Mouse (Mus musculus): ENCODE results near the gene Nfam1. TPM values are rescaled to one million over a fixed set of nuclear protein-coding genes. Genes with fewer than 3 reads are reported as not detected.

The Nfam1 gene
- polyA plus RNA-seq, 1 experiment: not detected

DNA sequence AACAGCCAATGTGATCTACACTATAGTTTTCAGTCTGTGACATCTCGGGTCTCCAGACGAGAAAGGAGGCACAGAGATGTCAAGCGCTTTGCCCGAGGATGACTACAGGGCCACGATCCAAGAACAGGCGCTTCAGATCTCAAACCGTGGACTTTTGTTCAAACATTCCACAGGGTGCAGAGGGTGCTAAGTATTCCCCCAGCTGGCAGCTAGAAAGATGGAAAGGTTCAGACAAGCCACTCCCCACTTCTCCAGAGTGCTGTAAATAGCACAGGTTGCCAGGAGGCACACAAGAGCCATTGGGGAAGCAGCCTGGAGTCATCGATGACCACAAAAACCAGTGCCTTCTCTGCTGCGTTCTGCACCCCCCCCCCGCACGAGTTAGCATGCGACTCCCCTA lies 74.0 kb downstream of the Nfam1 start:
- TF ChIP-seq GATA1 (IDR thresholded peaks at IDR 0.05; ENCODE audit: low read length): no peak

GRCm38 (mm10) chr15:82958253-82958701 lies 74.8 kb downstream of the Nfam1 start:
- TF ChIP-seq GATA1 (IDR thresholded peaks at IDR 0.05; ENCODE audit: low read length): no peak

DNA sequence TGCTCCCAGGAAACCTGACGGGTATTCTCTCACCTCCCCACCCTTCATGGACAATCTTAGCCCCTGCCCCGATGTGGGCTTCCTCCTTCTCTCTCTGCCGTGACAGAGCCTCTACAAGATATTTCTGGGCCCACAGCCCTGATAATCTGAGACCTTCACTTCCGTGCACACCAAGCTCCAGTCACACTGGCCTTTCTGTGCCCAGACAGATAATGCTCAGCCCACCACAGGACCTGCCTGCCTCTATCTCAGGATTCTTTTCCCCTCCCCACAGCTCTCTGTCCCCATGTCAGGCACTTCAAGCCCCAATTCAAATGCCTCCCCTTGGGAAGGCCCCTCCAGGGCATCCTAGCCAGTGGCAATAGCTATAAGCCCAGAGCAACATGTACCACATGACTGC lies 76.4 kb downstream of the Nfam1 start:
- TF ChIP-seq GATA1 (IDR thresholded peaks at IDR 0.05; ENCODE audit: low read length): no peak

DNA sequence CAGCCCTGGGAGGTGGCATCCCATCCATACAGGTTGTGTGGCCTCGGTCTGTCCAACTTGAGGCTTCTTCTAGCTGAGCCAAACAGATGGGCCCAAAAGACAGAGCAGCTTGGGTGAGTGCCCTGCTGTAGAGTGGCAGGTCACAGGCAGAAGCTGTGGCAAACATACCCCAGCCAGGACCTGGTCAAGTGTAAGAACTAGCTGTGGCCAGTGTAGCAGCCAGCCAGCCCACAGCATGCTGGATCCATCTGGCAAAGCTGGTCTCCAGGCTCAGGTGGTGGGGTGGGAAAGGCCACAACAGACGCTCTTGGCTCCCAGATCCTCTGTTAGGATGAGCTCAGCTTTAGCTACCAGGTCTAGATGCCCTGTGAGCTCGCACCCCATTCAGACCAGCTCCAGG lies 76.8 kb downstream of the Nfam1 start:
- TF ChIP-seq GATA1 (IDR thresholded peaks at IDR 0.05; ENCODE audit: low read length): no peak

GRCm38 (mm10) chr15:82955286-82955685 lies 77.8 kb downstream of the Nfam1 start:
- TF ChIP-seq GATA1 (IDR thresholded peaks at IDR 0.05; ENCODE audit: low read length): no peak

- no peak for TF ChIP-seq GATA1 (IDR thresholded peaks at IDR 0.05; ENCODE audit: low read length)
These were observed 79.1 kb downstream of the Nfam1 start for GRCm38 (mm10) chr15:82954034-82954433.

DNA sequence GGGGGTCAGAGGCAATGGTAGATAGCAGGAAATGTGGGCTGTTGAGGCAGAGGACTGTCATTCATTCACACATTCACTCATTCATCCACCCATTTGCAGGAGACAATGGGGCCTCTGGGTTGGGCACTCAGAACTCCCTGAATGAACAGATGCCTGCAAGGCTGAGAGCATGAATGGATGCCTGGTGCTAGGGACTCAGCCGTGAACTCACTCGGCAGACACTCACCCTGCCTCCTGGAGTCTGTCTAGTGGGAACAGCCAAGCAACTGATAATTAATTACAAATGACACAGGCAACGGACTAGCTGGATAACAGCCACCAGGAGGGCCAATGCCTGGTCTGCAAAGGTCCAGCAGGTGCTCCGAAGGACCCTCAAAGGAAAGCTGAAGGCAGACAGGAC lies 80.0 kb downstream of the Nfam1 start:
- TF ChIP-seq GATA1 (IDR thresholded peaks at IDR 0.05; ENCODE audit: low read length): no peak

GRCm38 (mm10) chr15:82952292-82952705 lies 80.8 kb downstream of the Nfam1 start:
- TF ChIP-seq GATA1 (IDR thresholded peaks at IDR 0.05; ENCODE audit: low read length): no peak

DNA sequence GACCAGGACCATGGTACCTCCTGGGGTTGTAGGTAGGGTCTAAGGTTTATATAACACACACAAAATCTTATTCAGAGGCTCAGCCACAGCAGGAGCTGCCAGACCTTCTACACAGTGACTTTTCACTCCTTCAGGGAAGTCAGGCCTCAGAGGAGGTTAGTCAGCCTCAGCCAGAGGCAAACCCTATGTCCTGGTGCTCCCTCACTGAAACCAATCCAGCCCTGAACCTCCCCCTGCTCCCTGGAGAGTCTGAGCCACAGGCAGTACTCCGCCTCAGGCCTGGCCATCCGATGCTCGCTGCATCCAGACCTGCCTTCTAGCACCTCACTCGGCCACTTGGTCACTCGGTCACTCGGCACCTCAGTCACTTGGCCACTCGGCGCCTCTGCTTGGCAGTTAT lies 82.9 kb downstream of the Nfam1 start:
- TF ChIP-seq GATA1 (IDR thresholded peaks at IDR 0.05; ENCODE audit: low read length): no peak

DNA sequence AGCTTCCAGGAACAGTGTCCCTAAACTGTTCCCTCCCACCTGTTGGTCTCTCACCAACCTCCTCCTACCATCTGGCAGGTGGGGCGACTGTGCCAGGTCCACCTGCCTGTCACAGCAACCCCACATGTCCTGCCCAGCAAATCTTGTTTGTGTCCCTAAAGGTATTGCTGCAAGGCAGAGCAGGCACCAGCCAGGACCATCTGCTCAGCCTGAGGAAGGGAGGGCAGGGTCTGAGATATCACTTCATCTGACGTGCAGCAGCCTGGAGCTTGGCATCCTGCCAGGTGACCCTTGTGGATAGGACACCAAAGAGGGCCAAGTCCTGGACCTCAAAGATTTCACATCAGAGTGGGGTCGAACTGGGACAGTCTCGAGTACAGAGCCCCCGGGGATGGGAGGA lies 85.7 kb downstream of the Nfam1 start:
- no peak for TF ChIP-seq GATA1 (IDR thresholded peaks at IDR 0.05; ENCODE audit: low read length)

DNA sequence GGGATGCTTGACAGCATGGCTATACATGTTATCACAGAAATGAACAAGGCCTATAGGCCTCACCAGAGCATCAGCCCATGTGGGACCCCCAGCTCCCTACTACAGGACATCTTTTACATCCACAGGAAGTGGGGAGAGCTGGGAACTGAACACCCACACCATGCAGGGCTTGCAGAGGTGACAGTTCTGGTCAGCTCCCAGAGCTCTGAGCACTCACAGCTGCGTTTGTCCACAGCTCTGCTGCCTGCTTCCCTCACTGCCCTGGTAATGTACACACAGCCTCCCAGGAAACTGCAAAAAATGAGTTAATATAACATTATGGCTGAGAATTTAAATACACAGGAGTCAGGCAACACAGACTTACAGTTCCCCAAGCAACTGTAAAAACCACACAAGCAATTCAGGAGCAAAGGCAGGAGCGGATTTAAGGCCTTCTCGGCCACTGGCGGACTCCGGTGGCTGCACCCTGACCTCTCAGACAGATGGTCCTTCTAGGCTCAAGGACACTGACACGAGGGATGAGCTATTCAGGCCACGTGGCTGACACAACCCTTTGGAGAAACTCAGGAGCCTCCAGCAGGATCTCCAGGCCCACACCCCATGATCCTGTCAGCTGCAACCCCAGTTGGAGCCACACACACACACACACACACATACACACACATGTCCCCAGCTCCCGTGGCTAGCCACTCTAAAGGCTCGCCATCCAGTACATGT lies 88.5 kb downstream of the Nfam1 start:
- TF ChIP-seq GATA1 (IDR thresholded peaks at IDR 0.05; ENCODE audit: low read length): no peak

Other genes with a start within 250 kb of the Nfam1 start
- not detected in 2 replicates for gene Cyp2d26, start 239.0 kb downstream of the Nfam1 start, polyA plus RNA-seq (2012)
- gene Tcf20, start 45.4 kb downstream of the Nfam1 start, polyA plus RNA-seq (2012): 23.2 and 23.5 TPM in 2 replicates
- gene Serhl, start 56.2 kb upstream of the Nfam1 start, polyA plus RNA-seq (2012): 3.1 and 3.2 TPM in 2 replicates
- gene Rrp7a, start 89.5 kb upstream of the Nfam1 start, polyA plus RNA-seq (2012): 52.6 and 161 TPM in 2 replicates
- 186 and 219 TPM in 2 replicates for gene Poldip3, start 116.1 kb upstream of the Nfam1 start, polyA plus RNA-seq (2012)
- gene Cyb5r3, start 139.3 kb upstream of the Nfam1 start, polyA plus RNA-seq (2012): 145 and 200 TPM in 2 replicates
- gene A4galt, start 218.5 kb upstream of the Nfam1 start, polyA plus RNA-seq (2012): not detected in 2 replicates

Data from G1E-ER4 (cell line).